Mouse (Mus musculus): ENCODE measurements around the gene Wwc1. TPM values are rescaled to one million over a fixed set of nuclear protein-coding genes. Genes with fewer than 3 reads are reported as not detected.

Wwc1 gene
- polyA plus RNA-seq, 1 experiment, result 28.5 TPM

- WGBS, result 22% methylated on average over 5 of the region's 5 CpGs
- H3K27ac ChIP-seq (ENCODE audit: insufficient read depth, low read length), result no peak overlapping the region
- DNase-seq, result no peak
These were observed 39.3 kb downstream of the Wwc1 start for GRCm38 (mm10) chr11:35941064-35941463.

GRCm38 (mm10) chr11:35938790-35939385, 41.4 kb downstream of the Wwc1 start:
- no peaks in the 10 kb centered on the region for H3K4me1 ChIP-seq (ENCODE audit: control insufficient read depth, insufficient read depth, low read length)
- no peak for DNase-seq
- no peak overlapping the region for H3K4me3 ChIP-seq (replicated peaks; ENCODE audit: insufficient read depth, low read depth, low read length)
- H3K27me3 ChIP-seq (ENCODE audit: control insufficient read depth, insufficient read depth, low read length), result no peaks in the 10 kb centered on the region
- 55% methylated on average over 6 of the region's 6 CpGs for WGBS
- TF ChIP-seq CTCF (IDR thresholded peaks at IDR 0.05; ENCODE audit: borderline replicate concordance, insufficient read depth, low read depth, low read length), result no peak
- TF ChIP-seq POLR2A (IDR thresholded peaks at IDR 0.05; ENCODE audit: borderline replicate concordance, insufficient read depth, low read length), result no peak
- H3K27ac ChIP-seq (ENCODE audit: insufficient read depth, low read length), result no peak overlapping the region

More at GRCm38 (mm10) chr11:35941064-35941463, 39.3 kb downstream of the Wwc1 start:
- no peak overlapping the region for H3K4me3 ChIP-seq (replicated peaks; ENCODE audit: insufficient read depth, low read depth, low read length)
- no peaks in the 10 kb centered on the region for H3K27me3 ChIP-seq (ENCODE audit: control insufficient read depth, insufficient read depth, low read length)
- H3K4me1 ChIP-seq (ENCODE audit: control insufficient read depth, insufficient read depth, low read length), result no peaks in the 10 kb centered on the region
- TF ChIP-seq CTCF (IDR thresholded peaks at IDR 0.05; ENCODE audit: borderline replicate concordance, insufficient read depth, low read depth, low read length) (no peak), POLR2A (IDR thresholded peaks at IDR 0.05; ENCODE audit: borderline replicate concordance, insufficient read depth, low read length) (no peak)

GRCm38 (mm10) chr11:35935645-35936044, 44.7 kb downstream of the Wwc1 start:
- WGBS, result 56% methylated on average over 3 of the region's 3 CpGs
- H3K4me3 ChIP-seq (replicated peaks; ENCODE audit: insufficient read depth, low read depth, low read length), result no peak overlapping the region
- TF ChIP-seq CTCF (IDR thresholded peaks at IDR 0.05; ENCODE audit: borderline replicate concordance, insufficient read depth, low read depth, low read length) (no peak), POLR2A (IDR thresholded peaks at IDR 0.05; ENCODE audit: borderline replicate concordance, insufficient read depth, low read length) (no peak)
- H3K4me1 ChIP-seq (ENCODE audit: control insufficient read depth, insufficient read depth, low read length), result no peaks in the 10 kb centered on the region; the same call in 1 of the 2 replicates
- H3K27me3 ChIP-seq (ENCODE audit: control insufficient read depth, insufficient read depth, low read length), result no peaks in the 10 kb centered on the region
- no peak overlapping the region for H3K27ac ChIP-seq (ENCODE audit: insufficient read depth, low read length)
- no peak for DNase-seq

GRCm38 (mm10) chr11:35935133-35935532, 45.2 kb downstream of the Wwc1 start:
- no peak for TF ChIP-seq POLR2A (IDR thresholded peaks at IDR 0.05; ENCODE audit: borderline replicate concordance, insufficient read depth, low read length)
- TF ChIP-seq CTCF (IDR thresholded peaks at IDR 0.05; ENCODE audit: borderline replicate concordance, insufficient read depth, low read depth, low read length), result no peak

GRCm38 (mm10) chr11:35933402-35934085, 46.8 kb downstream of the Wwc1 start:
- Histone ChIP-seq H3K27ac (ENCODE audit: insufficient read depth, low read length) (no peak overlapping the region), H3K27me3 (ENCODE audit: control insufficient read depth, insufficient read depth, low read length) (no peaks in the 10 kb centered on the region), H3K4me3 (replicated peaks; ENCODE audit: insufficient read depth, low read depth, low read length) (no peak overlapping the region), H3K4me1 (ENCODE audit: control insufficient read depth, insufficient read depth, low read length) (no peaks in the 10 kb centered on the region; the same call in 1 of the 2 replicates)
- no peak for TF ChIP-seq POLR2A (IDR thresholded peaks at IDR 0.05; ENCODE audit: borderline replicate concordance, insufficient read depth, low read length)
- no peak for TF ChIP-seq CTCF (IDR thresholded peaks at IDR 0.05; ENCODE audit: borderline replicate concordance, insufficient read depth, low read depth, low read length)
- WGBS, result 18% methylated on average over 14 of the region's 14 CpGs
- DNase-seq, result peak in 1 of 2 experiments; percentile 23

More at GRCm38 (mm10) chr11:35935133-35935532, 45.2 kb downstream of the Wwc1 start:
- Histone ChIP-seq H3K4me3 (replicated peaks; ENCODE audit: insufficient read depth, low read depth, low read length) (no peak overlapping the region), H3K27me3 (ENCODE audit: control insufficient read depth, insufficient read depth, low read length) (no peaks in the 10 kb centered on the region), H3K4me1 (ENCODE audit: control insufficient read depth, insufficient read depth, low read length) (no peaks in the 10 kb centered on the region; the same call in 1 of the 2 replicates), H3K27ac (ENCODE audit: insufficient read depth, low read length) (no peak overlapping the region)
- DNase-seq, result no peak
- 100% methylated on average over 1 of the region's 1 CpGs for WGBS

- no peaks in the 10 kb centered on the region; the same call in 1 of the 2 replicates for H3K4me1 ChIP-seq (ENCODE audit: control insufficient read depth, insufficient read depth, low read length)
- H3K27me3 ChIP-seq (ENCODE audit: control insufficient read depth, insufficient read depth, low read length), result no peaks in the 10 kb centered on the region
- 55% methylated on average over 14 of the region's 14 CpGs for WGBS
- DNase-seq, result no peak
- TF ChIP-seq CTCF (IDR thresholded peaks at IDR 0.05; ENCODE audit: borderline replicate concordance, insufficient read depth, low read depth, low read length) (no peak), POLR2A (IDR thresholded peaks at IDR 0.05; ENCODE audit: borderline replicate concordance, insufficient read depth, low read length) (no peak)
- no peak overlapping the region for H3K4me3 ChIP-seq (replicated peaks; ENCODE audit: insufficient read depth, low read depth, low read length)
- H3K27ac ChIP-seq (ENCODE audit: insufficient read depth, low read length), result no peak overlapping the region
These were observed 48.0 kb downstream of the Wwc1 start for GRCm38 (mm10) chr11:35932121-35932885.

- Histone ChIP-seq H3K4me1 (ENCODE audit: control insufficient read depth, insufficient read depth, low read length) (no peaks in the 10 kb centered on the region; the same call in 1 of the 2 replicates), H3K27me3 (ENCODE audit: control insufficient read depth, insufficient read depth, low read length) (no peaks in the 10 kb centered on the region), H3K27ac (ENCODE audit: insufficient read depth, low read length) (no peak overlapping the region), H3K4me3 (replicated peaks; ENCODE audit: insufficient read depth, low read depth, low read length) (no peak overlapping the region)
- TF ChIP-seq CTCF (IDR thresholded peaks at IDR 0.05; ENCODE audit: borderline replicate concordance, insufficient read depth, low read depth, low read length) (no peak), POLR2A (IDR thresholded peaks at IDR 0.05; ENCODE audit: borderline replicate concordance, insufficient read depth, low read length) (no peak)
- WGBS, result 82% methylated on average over 6 of the region's 6 CpGs
- DNase-seq, result no peak
These were observed 49.7 kb downstream of the Wwc1 start for GRCm38 (mm10) chr11:35930511-35931060.

All from cerebellum, adult 2 months (tissue).